Mouse (Mus musculus) heart, postnatal 25 days (tissue): ENCODE data around the gene Ccdc58. TPM values are rescaled to one million over a fixed set of nuclear protein-coding genes. Genes with fewer than 3 reads are reported as not detected.
"Not testable (repeated sequence)": the region's sequence is repeated elsewhere in the genome, so short reads cannot be mapped to it uniquely, and the experiment has no call there.

Experiments used
- DNase-seq: peaks from one replicate; pipeline ENCODE4 v3.0.0; 2022; ENCODE audit warnings: low spot score
- intact Hi-C: fragments of 180-260 bp; cut with DNase I; formaldehyde crosslinking; loops from one replicate; pipeline ENCODE4 v1.15.1; 2025
- total RNA-seq, 2 experiments: library from RNA; stranded (reverse); gene quantifications; 2 replicates each; pipeline ENCODE4 v1.2.3; 2021

Gene Ccdc58
- total RNA-seq, 2 experiments from 2014 or later, result 30.7 to 35.8 TPM

GRCm38 (mm10) chr16:36071071-36071449 lies 425 bp upstream of the Ccdc58 start:
- intact Hi-C loops, result loop anchor here (5.0 to 10.0 kb wide), 2 partner anchors 34 to 196 kb away; partner anchors contain the start of gene Parp14
- no peak for DNase-seq

- DNase-seq, result no peak
- intact Hi-C loops, result loop anchor here (5.0 to 10.0 kb wide), 2 partner anchors 35 to 198 kb away; partner anchors contain the start of gene Parp14
These were observed 1.0 kb downstream of the Ccdc58 start for GRCm38 (mm10) chr16:36072410-36073011.

- intact Hi-C loops, result loop anchor here (5.0 to 10.0 kb wide), 2 partner anchors 37 to 200 kb away; partner anchors contain the start of gene Parp14
- DNase-seq, result no peak
These were observed 3.3 kb downstream of the Ccdc58 start for GRCm38 (mm10) chr16:36074772-36075171.

GRCm38 (mm10) chr16:36079916-36080315 lies 8.4 kb downstream of the Ccdc58 start:
- DNase-seq, result no peak
- intact Hi-C loops, result loop anchor here (10.0 kb wide), 1 partner anchor 205 kb away; the partner anchor contains the start of gene Parp14

DNA sequence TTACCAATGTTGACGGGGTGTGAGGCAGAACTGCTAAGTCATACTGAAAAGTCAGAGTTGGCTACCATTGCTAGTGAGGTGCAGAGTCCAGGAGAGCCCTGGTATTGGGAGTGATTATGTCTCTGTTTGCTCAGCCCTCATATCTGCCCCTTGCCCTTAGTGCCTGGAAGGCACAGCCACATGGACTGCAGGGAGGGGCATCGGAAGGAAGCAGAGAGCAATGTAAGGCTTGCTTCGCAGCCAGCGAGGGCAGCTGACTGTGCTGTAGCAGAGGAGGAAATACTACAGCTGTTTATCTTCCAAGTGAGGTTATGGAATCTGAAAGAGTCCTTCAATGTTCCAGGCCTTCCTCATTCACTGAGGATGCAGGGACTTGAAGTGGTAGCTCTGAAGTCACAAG lies 16.4 kb downstream of the Ccdc58 start:
- intact Hi-C loops, result no loop called here
- DNase-seq, result no peak

- intact Hi-C loops, result no loop called here
- no peak for DNase-seq
These were observed 17.6 kb downstream of the Ccdc58 start for GRCm38 (mm10) chr16:36089065-36089464.

GRCm38 (mm10) chr16:36089850-36090616 lies 18.5 kb downstream of the Ccdc58 start:
- DNase-seq, result no peak
- intact Hi-C loops, result no loop called here

- no peak for DNase-seq
- intact Hi-C loops, result no loop called here
These were observed 19.5 kb downstream of the Ccdc58 start for GRCm38 (mm10) chr16:36090785-36091509.

GRCm38 (mm10) chr16:36094079-36094478 lies 22.6 kb downstream of the Ccdc58 start:
- intact Hi-C loops, result no loop called here
- no peak for DNase-seq

DNA sequence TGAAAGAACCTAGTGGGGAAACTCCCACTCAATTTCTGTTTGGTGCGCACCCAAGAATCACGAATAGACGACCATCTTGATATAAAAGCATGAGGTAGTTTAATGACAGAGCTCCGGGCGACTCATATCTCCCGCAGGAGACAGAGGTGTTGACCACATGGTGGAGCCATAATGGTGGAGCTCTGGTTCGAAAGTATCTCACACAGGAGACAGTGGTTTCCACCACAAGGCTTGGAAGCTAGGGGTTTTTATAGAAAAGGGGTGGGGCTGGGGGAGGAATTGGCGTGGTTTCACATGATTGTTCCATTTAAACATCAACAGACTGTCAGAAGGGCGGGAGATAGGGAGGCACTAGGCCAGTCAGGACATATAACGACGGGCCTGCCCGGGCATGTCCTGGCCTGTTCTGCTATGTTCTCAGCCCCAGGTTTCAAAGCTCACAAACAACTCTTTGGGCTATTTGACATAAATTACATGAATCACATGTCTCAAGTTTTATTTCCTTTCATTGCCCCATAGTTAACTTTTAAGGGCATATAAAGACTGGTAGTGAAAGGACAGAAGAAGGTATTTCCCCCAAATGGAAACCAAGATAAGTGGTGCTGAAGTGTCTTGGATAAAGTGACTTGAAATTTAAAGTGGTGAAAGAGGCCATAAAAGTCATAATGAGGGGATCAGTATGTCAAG lies 26.5 kb downstream of the Ccdc58 start:
- intact Hi-C loops, DNase-seq: not testable (repeated sequence)

DNA sequence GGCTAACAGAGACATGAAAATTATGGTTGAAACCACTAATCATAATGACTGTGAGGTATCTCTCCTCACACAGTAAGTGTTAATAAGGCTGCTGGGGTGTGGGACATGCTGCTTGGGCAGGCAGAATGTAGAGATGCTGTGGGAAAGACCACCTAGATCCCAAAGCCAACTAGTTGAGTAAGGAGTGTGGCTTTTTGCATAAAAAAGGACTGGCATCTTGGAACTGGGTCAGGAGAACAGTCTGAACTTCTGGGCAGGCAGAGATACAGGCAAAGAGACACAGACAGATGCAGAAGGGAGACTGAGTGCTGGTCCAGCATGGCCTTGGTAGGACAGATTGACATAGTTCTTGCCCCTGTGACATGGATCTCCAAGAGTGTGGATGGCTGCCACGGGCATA lies 30.0 kb downstream of the Ccdc58 start:
- intact Hi-C loops, result no loop called here
- DNase-seq, result no peak

DNA sequence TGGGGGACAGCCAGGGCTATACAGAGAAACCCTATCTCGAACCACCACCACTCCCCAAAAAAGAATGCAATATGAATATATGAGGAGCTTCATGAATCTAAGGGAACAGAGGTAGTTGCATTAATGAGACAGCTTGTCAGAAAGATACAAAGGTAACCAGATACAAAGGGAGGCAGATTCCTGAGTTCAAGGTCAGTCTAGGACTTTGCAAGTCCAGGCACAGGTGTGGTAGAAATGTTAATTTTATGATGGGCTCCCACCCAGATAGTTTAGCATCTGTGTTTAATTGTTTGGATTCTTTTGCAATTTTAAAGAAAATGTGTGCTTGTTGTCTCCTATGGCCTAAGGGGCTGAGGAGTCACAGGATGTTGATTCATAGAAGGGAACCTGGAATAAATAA lies 30.7 kb downstream of the Ccdc58 start:
- no peak for DNase-seq
- intact Hi-C loops, result no loop called here

GRCm38 (mm10) chr16:36111486-36111885 lies 40.0 kb downstream of the Ccdc58 start:
- intact Hi-C loops, result not testable (repeated sequence)

GRCm38 (mm10) chr16:36115751-36116150 lies 44.3 kb downstream of the Ccdc58 start:
- intact Hi-C loops, DNase-seq: not testable (repeated sequence)

More at GRCm38 (mm10) chr16:36111486-36111885, 40.0 kb downstream of the Ccdc58 start:
- DNase-seq, result not testable (repeated sequence)

DNA sequence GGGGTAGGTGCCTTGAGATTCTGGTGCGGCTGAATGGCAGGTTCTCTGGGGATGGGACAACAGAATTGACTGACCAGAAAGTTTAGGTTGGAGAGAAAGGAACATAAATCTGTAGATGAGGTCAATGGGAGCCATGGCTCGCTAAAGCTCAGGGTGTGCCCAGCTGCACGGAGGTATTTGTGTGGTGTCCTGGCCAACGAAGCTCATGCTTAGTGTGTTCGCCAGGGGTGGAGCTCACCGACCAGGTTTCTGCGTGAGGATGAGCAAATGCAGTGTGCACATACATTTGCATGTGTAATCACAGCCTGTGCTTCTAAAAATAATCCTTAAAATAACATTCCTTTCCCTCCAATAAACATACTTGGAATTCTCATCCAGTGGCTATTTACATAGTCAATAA lies 56.6 kb downstream of the Ccdc58 start:
- intact Hi-C loops, result no loop called here
- no peak for DNase-seq

GRCm38 (mm10) chr16:36131141-36131540 lies 59.7 kb downstream of the Ccdc58 start, which contains the start of gene Csta1:
Gene Csta1 (minus strand): TSS chr16:36131241.
- DNase-seq, result no peak
- intact Hi-C loops, result no loop called here

DNA sequence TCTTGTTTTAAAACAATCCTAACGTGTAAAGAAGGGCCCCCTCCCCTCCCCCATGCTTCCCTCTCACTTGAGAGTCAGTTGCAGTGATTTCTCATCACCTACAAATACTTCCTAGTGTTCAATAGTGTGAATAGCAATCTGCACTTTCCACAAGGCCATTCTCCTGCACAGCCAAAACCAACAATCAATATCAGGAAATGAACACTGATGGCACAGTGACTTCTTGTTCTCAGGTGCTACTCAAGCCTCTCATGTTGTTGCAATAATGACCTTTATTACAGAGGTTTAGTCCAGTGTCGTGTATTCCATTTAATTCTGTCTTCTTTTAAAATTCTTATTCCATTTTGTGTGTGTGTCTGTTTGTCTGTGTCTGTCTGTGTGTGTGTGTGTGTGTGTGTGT lies 66.7 kb downstream of the Ccdc58 start:
- DNase-seq, result no peak
- intact Hi-C loops, result no loop called here
